Mouse (Mus musculus): ENCODE measurements around the gene Gm11011. TPM values are rescaled to one million over a fixed set of nuclear protein-coding genes. Genes with fewer than 3 reads are reported as not detected.
"Not testable (repeated sequence)": the region's sequence is repeated elsewhere in the genome, so short reads cannot be mapped to it uniquely, and the experiment has no call there.

Gene Gm11011
- polyA plus RNA-seq (2017; shearing (Covaris generic)), result not detected

DNA sequence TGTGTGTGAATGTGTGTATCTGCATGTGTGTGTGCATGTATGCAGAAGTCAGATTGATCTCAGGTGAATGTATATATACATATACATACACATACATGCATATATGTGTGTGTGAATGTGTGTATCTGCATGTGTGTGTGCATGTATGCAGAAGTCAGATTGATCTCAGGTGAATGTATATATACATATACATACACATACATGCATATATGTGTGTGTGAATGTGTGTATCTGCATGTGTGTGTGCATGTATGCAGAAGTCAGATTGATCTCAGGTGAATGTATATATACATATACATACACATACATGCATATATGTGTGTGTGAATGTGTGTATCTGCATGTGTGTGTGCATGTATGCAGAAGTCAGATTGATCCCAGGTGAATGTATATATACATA lies at the start of gene Gm11011:
Gm11011 (minus strand) TSS at position 101 of the 400 bp plus-strand sequence.
- not testable (repeated sequence) for ATAC-seq

DNA sequence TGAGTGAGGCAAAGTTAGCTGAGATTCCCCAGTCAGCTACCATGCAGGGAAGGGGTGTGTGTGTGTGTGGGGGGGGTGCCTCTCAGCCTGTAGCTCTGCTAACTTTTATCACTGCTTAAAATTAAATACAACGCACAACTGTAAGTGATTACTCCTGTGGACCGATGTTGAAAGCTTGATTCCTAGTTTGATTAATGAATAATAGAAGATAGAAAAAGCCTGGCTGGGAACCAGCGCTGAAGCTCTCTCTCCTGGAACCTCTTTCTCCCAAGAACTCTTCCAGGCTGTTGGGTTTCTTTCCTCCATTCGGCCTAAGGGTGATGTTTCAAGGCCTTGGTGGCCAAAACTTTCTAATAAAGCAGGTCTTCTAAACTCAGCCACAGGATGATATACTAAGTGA lies 48.9 kb upstream of the Gm11011 start:
- ATAC-seq, result no peak

GRCm38 (mm10) chr2:169635428-169635827 lies 47.9 kb upstream of the Gm11011 start:
- no peak for ATAC-seq

GRCm38 (mm10) chr2:169634619-169635382 lies 47.3 kb upstream of the Gm11011 start:
- peak; percentile 51 for ATAC-seq

DNA sequence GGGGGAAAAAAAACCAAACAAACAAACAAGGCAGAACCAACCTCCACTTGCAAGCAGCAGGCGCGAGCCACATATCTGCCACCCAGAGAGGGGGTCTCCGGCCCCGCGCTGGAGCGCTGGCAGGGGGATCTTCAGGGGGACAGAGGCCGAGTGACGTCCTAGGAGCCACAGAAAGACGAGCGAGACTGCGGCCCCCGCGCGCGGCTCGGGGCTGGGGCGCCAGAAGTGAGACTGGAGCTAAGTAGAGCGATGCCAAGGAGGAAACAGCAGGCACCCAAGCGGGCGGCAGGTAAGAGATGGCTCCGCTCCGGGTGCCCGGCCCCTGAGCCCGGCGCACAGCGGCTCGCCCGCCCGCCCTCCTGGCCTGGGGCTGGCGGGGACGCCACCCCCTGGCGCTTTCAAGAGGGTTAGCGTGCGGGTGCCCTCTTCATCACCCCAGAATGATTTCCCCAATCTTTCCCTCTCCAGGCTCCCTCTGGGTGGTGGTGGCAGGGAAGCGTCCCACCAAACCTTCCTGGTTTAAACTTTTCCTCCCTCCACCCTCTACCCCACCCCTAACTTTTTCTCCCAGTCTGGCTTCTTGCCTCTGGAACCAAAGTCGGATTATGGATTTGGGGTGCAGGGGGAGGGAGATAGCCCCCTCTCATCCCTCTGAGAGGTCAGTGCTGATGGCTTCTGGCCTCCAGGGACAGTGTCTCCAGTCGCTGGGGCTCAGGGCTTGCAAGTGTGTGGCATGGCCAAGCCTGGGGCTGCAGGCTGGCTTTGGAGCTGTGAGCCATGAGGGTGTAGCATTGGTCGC lies 46.1 kb upstream of the Gm11011 start:
- peak; percentile 17 for ATAC-seq

DNA sequence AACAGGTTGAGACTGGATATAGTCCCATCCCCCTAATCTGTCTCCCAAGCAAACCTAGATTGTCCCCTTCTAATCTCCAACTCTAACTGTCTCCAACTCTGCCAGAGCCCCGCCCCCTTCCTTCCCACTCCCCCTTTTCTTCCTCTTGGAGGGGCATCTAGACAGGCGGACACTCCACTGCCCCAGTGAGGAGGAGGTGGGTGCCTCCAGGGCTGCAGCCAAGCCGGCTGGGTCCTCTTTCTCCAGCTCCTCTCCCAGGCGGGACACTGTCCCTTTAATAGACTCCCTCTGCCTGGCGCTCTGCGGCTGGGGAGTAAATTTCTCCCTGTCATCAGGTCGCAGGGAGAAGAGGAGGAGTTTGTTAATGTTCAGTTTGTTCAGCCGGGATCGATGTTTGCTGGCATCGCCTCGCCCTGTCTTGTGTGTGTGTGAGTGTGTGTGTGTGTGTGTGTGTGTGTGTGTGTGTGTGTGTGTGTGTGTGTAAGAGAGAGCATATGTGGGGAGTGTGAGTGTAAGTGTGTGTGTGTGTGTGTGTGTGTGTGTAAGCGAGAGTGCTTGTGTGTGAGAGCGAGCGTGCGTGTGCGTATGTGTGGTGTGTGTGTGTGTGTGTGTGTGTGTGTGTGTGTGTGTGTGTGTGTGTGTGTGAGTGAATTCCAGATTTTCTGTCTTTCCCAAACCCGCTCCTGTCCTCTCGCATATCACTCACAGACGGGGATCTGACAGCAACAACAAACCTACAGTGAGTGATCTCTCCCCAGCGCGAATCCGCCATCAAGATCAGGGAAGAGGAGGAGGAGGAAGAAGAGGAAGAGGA lies 45.0 kb upstream of the Gm11011 start, which contains the start of gene Tshz2:
Tshz2 (plus strand) TSS at position 676 of the 814 bp plus-strand sequence.
- ATAC-seq, result peak; percentile 30

- ATAC-seq, result no peak
Measured at GRCm38 (mm10) chr2:169630070-169630469, 42.5 kb upstream of the Gm11011 start.

- no peak for ATAC-seq
Measured at GRCm38 (mm10) chr2:169621201-169621710, 33.7 kb upstream of the Gm11011 start.

GRCm38 (mm10) chr2:169615998-169616397 lies 28.5 kb upstream of the Gm11011 start:
- ATAC-seq, result no peak

DNA sequence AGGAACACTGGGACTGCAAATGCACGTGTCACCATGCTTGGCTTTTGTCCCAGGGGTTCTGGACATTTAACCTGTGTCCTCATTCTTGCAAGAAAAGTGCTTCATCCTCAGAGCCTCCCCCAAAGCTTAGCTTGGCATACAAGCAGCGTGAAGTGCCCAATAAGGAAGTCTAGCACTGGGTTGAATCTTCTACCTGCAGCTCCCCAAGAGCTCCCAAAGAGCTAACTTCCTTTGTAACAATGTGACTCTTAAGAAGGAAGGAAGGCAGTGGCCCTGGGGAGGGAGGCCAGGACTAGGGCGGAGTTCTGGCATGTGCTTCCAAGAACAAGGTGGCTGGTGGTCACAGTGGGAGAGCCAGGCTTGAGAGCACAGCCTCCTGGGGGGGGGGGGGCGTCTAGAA lies 27.1 kb upstream of the Gm11011 start:
- no peak for ATAC-seq

- no peak for ATAC-seq
Measured at GRCm38 (mm10) chr2:169611557-169611956, 24.0 kb upstream of the Gm11011 start.

DNA sequence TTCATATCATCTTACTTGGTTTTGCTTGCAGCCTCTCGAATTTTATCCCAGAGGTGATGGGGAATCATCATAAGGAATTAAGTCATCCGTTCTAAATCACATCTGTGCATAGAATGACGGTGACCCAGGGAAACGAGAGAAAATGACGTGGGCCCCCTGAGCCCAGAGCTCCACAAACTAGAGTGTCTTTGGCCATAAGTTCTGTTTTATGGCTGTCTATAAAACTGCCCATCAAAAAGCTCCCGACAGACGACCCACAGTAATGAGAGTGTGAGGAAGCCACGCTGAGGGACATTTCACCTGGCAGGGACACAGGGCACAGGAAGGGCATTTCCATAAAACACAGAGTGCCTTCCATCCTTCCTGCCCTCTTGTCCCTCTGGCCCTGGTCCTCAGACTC lies 23.3 kb upstream of the Gm11011 start:
- no peak for ATAC-seq

GRCm38 (mm10) chr2:169609956-169610355 lies 22.4 kb upstream of the Gm11011 start:
- no peak for ATAC-seq

DNA sequence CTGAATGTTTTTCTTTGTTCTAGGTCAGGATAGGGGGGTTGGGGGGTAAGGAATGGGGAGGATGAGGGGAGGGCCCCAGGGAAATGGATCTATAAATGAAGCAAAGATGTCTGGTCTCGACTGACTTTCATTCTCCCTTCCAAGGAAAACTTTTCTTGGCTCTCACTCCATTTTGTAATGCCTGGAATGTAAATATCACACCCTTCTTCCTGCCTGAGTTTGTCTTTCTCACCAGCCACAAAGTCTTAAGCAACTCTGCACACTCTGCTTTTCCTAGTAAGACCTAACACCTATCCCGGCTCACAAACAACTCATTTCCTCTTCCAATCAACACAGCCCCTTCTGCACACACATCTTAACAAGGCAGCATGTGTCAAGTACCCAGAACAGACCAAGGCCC lies 20.2 kb upstream of the Gm11011 start:
- no peak for ATAC-seq

DNA sequence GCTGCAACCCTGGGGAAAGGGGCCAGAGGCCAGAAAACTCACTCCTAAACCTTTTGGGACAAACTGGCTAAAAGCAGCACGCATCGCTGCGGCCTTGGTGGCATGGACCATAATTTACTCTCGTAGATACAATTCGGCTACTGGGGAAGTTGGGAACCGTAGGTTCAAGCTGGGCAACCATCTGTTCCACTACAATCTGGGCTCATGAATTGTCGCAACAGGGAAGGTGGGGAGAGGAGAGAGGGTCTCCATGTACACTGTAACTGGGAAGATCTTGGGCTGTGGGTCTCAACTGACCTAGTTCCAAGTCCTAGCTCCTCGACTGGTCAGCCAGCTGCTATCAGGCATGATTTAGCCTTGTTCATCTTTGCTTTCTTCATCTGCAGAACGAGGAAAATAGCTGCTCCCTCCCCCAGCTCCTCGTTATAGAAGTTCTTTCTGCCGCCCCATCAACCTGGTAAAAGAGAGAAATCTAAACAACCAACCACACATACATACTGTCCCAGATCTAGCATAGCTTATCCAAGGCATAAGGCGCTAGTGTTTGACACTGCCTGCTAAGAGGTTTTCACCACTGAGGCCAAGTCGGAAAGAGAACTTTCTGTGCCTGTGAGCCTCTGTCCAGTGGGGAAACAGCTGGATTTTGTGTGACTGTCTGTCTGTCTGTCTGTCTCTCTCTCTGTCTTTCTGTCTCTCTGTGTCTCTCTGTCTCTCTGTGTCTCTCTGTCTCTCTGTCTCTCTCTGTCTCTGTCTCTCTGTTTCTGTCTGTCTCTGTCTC lies 19.5 kb upstream of the Gm11011 start:
- ATAC-seq, result no peak

- ATAC-seq, result no peak
Measured at GRCm38 (mm10) chr2:169600163-169600562, 12.6 kb upstream of the Gm11011 start.

- no peak for ATAC-seq
Measured at GRCm38 (mm10) chr2:169599591-169599990, 12.0 kb upstream of the Gm11011 start.

- ATAC-seq, result no peak
Measured at GRCm38 (mm10) chr2:169597971-169598370, 10.4 kb upstream of the Gm11011 start.

- no peak for ATAC-seq
Measured at GRCm38 (mm10) chr2:169597357-169597756, 9.8 kb upstream of the Gm11011 start.

- no peak for ATAC-seq
Measured at GRCm38 (mm10) chr2:169593742-169594141, 6.2 kb upstream of the Gm11011 start.

DNA sequence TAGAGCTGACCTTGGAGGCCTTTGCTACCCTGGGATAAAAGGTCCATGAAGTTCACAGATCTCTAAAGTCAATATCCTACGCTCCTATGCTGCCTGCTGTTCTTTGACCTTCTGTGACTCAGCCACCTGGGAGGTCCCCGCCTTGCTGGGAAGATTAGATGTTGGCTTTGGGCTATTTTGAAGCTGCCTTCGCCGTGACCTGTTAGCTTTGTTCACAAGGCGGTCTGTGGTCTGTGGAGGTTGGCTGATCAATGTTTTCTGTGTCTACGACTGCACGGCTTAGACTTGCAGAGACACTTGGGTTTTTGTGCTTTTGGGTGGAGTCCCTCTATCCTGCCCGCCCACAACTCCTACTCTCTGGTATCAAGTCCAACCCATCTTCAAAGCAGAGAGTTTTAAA lies 2.9 kb upstream of the Gm11011 start:
- ATAC-seq, result peak; percentile 50

DNA sequence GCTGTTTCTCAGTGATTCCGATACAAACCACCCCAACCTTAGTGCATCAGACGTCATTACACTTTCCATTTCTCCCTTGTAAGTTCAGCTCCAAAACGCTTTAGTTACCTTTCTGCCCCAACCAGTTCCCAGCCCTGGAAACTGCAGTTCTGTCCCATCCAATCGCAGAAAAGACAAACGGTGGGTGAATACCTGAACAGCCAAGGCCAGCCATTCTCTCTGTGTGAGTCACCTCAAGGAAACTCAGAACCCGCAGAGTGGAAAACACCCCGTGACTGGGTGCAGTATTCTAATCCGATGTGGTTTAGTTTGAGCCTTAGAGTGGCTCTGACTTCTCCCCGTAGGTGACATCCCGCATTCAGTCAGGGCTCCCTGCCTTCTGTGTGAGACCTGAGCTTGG lies 2.2 kb upstream of the Gm11011 start:
- peak; percentile 73 for ATAC-seq
